Mouse (Mus musculus): ENCODE data around the gene Adamts6. TPM values are rescaled to one million over a fixed set of nuclear protein-coding genes. Genes with fewer than 3 reads are reported as not detected.

Adamts6 gene
- polyA plus RNA-seq, 1 experiment = 2.1 TPM

DNA sequence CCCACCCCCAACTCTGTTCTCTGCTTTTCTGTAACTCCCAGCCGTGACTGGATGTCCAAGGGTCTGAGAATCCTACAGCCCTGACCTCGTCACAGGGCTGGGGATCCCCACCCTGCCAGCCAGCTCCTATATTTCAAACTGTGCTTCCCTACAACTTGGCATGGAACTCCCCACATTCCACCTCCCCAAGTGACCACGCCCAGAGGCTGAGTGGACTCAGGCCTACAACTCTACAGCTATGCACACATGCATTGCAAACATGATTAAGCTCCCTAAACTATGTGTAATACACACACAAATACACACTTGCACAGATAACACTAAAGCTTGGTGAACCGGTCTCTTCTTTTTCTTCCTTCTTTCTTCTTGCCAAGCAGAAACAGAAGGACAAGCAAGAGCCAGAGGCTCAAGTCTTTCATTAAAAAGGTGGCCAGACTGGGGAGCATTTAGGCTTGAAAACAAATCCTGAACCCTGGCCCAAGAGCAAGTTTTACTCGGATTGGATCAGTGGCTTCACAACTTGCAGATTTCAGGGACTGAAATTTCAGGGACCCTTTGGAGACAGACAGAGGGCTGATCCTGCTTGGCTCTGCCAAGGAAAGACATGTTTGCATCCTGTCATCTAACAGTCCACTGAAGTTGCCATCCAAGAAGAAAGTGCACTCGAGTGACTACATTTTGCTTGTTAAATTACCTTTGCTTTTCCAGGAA lies 218.7 kb downstream of the Adamts6 start:
- Histone ChIP-seq H3K4me1 (ENCODE audit: control insufficient read depth, insufficient read depth, low read length) (no peaks in the 10 kb centered on the region), H3K27ac (ENCODE audit: insufficient read depth, low read length) (no peak overlapping the region), H3K4me3 (ENCODE audit: low read depth, low read length) (no peak overlapping the region), H3K36me3 (ENCODE audit: control insufficient read depth, insufficient read depth, low read length, poor library complexity, severe bottlenecking) (no peaks in the 10 kb centered on the region), H3K27me3 (ENCODE audit: control insufficient read depth, insufficient read depth, low read length, poor library complexity, severe bottlenecking) (no peaks in the 10 kb centered on the region), H3K9me3 (replicated peaks; ENCODE audit: control insufficient read depth, insufficient read depth, low read length, poor library complexity, severe bottlenecking) (no peaks in the 10 kb centered on the region), H3K9ac (ENCODE audit: low read depth, poor library complexity, severe bottlenecking) (no peak overlapping the region)
- no peak for TF ChIP-seq EP300 (IDR thresholded peaks at IDR 0.05; ENCODE audit: insufficient read depth, low read depth, low read length)
- TF ChIP-seq CTCF (IDR thresholded peaks at IDR 0.05; ENCODE audit: low read depth, low read length) = no peak
- no peak for TF ChIP-seq POLR2A (IDR thresholded peaks at IDR 0.05; ENCODE audit: insufficient read depth, low read length)

DNA sequence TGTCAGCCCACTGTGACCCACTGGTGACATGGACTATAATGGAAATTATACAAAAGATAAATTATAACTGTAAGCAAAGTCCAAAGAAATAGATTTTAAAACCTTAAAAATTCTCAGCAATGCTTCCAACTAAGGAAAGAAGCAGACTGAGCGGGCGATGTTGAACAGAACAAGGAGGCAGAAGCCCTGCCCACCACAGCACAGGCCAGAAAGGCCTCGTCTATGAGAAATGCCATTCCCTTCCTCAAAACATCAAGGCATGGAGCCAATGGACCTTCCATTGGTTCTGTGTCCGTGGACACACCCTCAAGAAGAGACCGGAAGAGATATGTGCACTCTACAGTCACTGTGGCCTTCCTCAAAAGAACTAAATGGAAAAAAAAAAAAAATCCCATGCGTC lies 220.0 kb downstream of the Adamts6 start:
- TF ChIP-seq CTCF (IDR thresholded peaks at IDR 0.05; ENCODE audit: low read depth, low read length) (no peak), POLR2A (IDR thresholded peaks at IDR 0.05; ENCODE audit: insufficient read depth, low read length) (no peak), EP300 (IDR thresholded peaks at IDR 0.05; ENCODE audit: insufficient read depth, low read depth, low read length) (no peak)
- no peaks in the 10 kb centered on the region for H3K27me3 ChIP-seq (ENCODE audit: control insufficient read depth, insufficient read depth, low read length, poor library complexity, severe bottlenecking)

DNA sequence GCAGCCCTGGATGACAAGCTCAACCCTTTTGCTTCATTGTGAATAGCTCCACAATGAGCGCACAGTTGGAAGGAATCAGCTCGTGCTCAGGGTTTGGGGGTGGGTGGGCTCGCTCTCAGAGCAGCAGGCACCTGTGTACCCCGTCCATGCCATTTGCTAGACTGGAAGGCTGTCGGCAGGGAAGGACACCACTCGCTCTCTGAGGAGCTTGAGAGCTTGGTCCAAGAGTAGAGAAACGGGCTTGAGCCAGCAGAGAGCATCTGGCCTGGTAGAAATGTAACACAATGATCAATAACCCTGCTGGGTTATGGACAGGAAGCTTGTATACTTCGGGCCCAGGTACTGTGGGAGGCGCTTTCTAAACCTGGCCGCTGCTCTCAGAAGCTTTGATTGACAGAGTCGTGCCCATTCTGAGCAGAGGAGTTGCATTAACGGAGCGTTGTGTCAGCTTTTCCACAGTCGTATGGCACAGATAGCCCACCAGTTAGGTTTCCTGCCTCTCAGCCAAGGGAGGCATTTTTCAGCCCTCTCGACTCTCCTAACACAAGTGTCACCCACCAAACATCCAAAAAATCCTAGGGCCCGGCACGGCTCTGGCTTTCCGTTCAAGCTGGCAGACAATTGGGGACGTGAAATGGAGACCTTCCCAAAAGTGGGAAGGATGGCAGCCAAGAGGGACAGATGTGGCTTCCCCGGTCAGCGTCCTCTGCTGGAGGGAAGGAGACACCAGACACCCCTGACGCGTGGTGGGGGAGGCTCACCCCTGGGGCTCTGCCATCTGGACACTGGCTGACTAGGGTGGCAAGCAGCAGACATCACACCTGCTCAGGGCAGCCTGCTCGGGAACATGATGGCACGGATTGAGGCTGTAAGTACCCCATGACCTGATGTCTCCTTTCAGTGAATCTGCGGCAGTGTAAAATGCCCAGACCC lies 222.2 kb downstream of the Adamts6 start:
- Histone ChIP-seq H3K4me3 (ENCODE audit: low read depth, low read length) (no peak overlapping the region), H3K36me3 (ENCODE audit: control insufficient read depth, insufficient read depth, low read length, poor library complexity, severe bottlenecking) (no peaks in the 10 kb centered on the region), H3K4me1 (ENCODE audit: control insufficient read depth, insufficient read depth, low read length) (no peaks in the 10 kb centered on the region), H3K9me3 (replicated peaks; ENCODE audit: control insufficient read depth, insufficient read depth, low read length, poor library complexity, severe bottlenecking) (no peaks in the 10 kb centered on the region), H3K27me3 (ENCODE audit: control insufficient read depth, insufficient read depth, low read length, poor library complexity, severe bottlenecking) (no peaks in the 10 kb centered on the region), H3K27ac (ENCODE audit: insufficient read depth, low read length) (no peak overlapping the region), H3K9ac (ENCODE audit: low read depth, poor library complexity, severe bottlenecking) (no peak overlapping the region)
- no peak for TF ChIP-seq EP300 (IDR thresholded peaks at IDR 0.05; ENCODE audit: insufficient read depth, low read depth, low read length)
- no peak for TF ChIP-seq POLR2A (IDR thresholded peaks at IDR 0.05; ENCODE audit: insufficient read depth, low read length)
- TF ChIP-seq CTCF (IDR thresholded peaks at IDR 0.05; ENCODE audit: low read depth, low read length) = no peak

More for the DNA sequence above, 220.0 kb downstream of the Adamts6 start:
- no peak overlapping the region for H3K4me3 ChIP-seq (ENCODE audit: low read depth, low read length)
- H3K36me3 ChIP-seq (ENCODE audit: control insufficient read depth, insufficient read depth, low read length, poor library complexity, severe bottlenecking) = no peaks in the 10 kb centered on the region
- H3K27ac ChIP-seq (ENCODE audit: insufficient read depth, low read length) = no peak overlapping the region
- H3K9ac ChIP-seq (ENCODE audit: low read depth, poor library complexity, severe bottlenecking) = no peak overlapping the region
- no peaks in the 10 kb centered on the region for H3K9me3 ChIP-seq (replicated peaks; ENCODE audit: control insufficient read depth, insufficient read depth, low read length, poor library complexity, severe bottlenecking)
- H3K4me1 ChIP-seq (ENCODE audit: control insufficient read depth, insufficient read depth, low read length) = no peaks in the 10 kb centered on the region

DNA sequence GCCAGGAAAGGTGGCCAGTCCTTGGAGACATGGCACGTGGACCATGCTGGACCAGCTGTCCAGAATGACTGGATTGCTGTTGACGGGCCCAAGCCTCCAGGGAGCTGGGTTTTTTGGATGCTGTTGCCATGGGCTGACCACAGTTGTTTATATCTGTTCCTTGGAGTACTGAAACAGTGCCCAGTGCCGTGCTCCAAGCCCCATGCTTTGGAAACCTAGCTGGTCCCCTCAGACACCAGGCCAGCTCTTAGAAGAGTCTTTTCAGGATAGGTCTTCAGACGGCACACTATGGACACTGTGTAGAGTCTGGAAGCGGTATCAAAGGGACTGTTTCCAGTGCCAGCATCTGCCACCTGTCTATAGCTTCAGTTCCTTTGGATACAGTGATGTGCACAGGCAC lies 223.1 kb downstream of the Adamts6 start:
- no peak overlapping the region for H3K27ac ChIP-seq (ENCODE audit: insufficient read depth, low read length)
- no peaks in the 10 kb centered on the region for H3K36me3 ChIP-seq (ENCODE audit: control insufficient read depth, insufficient read depth, low read length, poor library complexity, severe bottlenecking)
- H3K9ac ChIP-seq (ENCODE audit: low read depth, poor library complexity, severe bottlenecking) = no peak overlapping the region
- H3K9me3 ChIP-seq (replicated peaks; ENCODE audit: control insufficient read depth, insufficient read depth, low read length, poor library complexity, severe bottlenecking) = no peaks in the 10 kb centered on the region
- no peaks in the 10 kb centered on the region for H3K27me3 ChIP-seq (ENCODE audit: control insufficient read depth, insufficient read depth, low read length, poor library complexity, severe bottlenecking)
- TF ChIP-seq EP300 (IDR thresholded peaks at IDR 0.05; ENCODE audit: insufficient read depth, low read depth, low read length) (no peak), CTCF (IDR thresholded peaks at IDR 0.05; ENCODE audit: low read depth, low read length) (no peak)
- H3K4me3 ChIP-seq (ENCODE audit: low read depth, low read length) = no peak overlapping the region
- no peaks in the 10 kb centered on the region for H3K4me1 ChIP-seq (ENCODE audit: control insufficient read depth, insufficient read depth, low read length)

DNA sequence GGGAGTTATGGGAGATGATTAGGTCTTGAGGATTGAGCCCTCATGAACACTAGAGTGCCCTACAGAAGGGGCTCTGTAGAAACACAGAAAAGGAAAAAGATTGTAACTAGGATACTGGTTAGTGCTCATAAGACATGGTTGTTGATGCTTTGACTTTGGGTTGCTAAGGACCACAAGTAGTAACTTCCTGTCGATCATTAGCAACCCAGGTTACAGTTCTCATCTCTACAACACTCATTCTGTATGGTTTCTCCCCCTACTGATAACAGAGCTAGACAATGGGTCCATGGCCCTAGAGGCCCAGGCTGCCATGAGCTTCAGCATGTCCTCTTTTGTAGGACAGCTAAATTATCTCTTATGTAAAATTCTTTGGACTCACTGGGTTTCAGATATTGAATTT lies 227.4 kb downstream of the Adamts6 start:
- no peak overlapping the region for H3K27ac ChIP-seq (ENCODE audit: insufficient read depth, low read length)
- no peaks in the 10 kb centered on the region for H3K4me1 ChIP-seq (ENCODE audit: control insufficient read depth, insufficient read depth, low read length)
- H3K9me3 ChIP-seq (replicated peaks; ENCODE audit: control insufficient read depth, insufficient read depth, low read length, poor library complexity, severe bottlenecking) = 0 out of 2 replicates have a peak, but pooled peaks cover 3% of the 10 kb centered on the region
- H3K4me3 ChIP-seq (ENCODE audit: low read depth, low read length) = no peak overlapping the region
- H3K9ac ChIP-seq (ENCODE audit: low read depth, poor library complexity, severe bottlenecking) = no peak overlapping the region
- H3K36me3 ChIP-seq (ENCODE audit: control insufficient read depth, insufficient read depth, low read length, poor library complexity, severe bottlenecking) = no peaks in the 10 kb centered on the region
- H3K27me3 ChIP-seq (ENCODE audit: control insufficient read depth, insufficient read depth, low read length, poor library complexity, severe bottlenecking) = no peaks in the 10 kb centered on the region
- no peak for TF ChIP-seq EP300 (IDR thresholded peaks at IDR 0.05; ENCODE audit: insufficient read depth, low read depth, low read length)

DNA sequence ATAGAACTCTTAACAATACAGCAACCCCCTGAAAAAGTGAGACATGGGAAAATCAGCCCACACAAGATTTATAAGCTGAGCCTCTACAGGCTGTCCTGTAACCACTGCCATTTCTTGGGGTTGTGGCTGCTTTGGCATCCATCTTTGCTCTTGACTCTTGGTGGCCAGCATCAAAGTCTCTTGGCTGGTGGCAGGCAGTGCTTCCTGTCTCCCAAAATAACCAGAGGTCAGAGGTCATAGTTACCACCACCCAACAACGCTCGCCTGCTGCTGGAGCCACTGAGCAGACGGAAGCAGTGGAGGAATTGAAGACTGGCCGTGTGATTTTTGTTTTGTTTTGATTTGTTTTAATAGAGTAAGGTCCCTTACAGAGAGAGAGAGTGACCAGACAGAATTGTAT lies 228.5 kb downstream of the Adamts6 start:
- Histone ChIP-seq H3K9me3 (replicated peaks; ENCODE audit: control insufficient read depth, insufficient read depth, low read length, poor library complexity, severe bottlenecking) (0 out of 2 replicates have a peak, but pooled peaks cover 7% of the 10 kb centered on the region), H3K36me3 (ENCODE audit: control insufficient read depth, insufficient read depth, low read length, poor library complexity, severe bottlenecking) (no peaks in the 10 kb centered on the region), H3K9ac (ENCODE audit: low read depth, poor library complexity, severe bottlenecking) (no peak overlapping the region), H3K27ac (ENCODE audit: insufficient read depth, low read length) (no peak overlapping the region), H3K4me1 (ENCODE audit: control insufficient read depth, insufficient read depth, low read length) (no peaks in the 10 kb centered on the region), H3K4me3 (ENCODE audit: low read depth, low read length) (no peak overlapping the region), H3K27me3 (ENCODE audit: control insufficient read depth, insufficient read depth, low read length, poor library complexity, severe bottlenecking) (no peaks in the 10 kb centered on the region)
- TF ChIP-seq POLR2A (IDR thresholded peaks at IDR 0.05; ENCODE audit: insufficient read depth, low read length) (no peak), CTCF (IDR thresholded peaks at IDR 0.05; ENCODE audit: low read depth, low read length) (no peak)
